Mouse (Mus musculus) embryonic fibroblast, embryonic 13.5 days (primary cell): Measurements from ENCODE around the gene Pwwp2a. TPM values are rescaled to one million over a fixed set of nuclear protein-coding genes. Genes with fewer than 3 reads are reported as not detected.
A peak's percentile ranks its signal among the peaks of the same experiment; 100 is the strongest.

Source experiments
- H3K27ac ChIP-seq: 2 replicates; pipeline ENCODE4 v1.5.1; 2012; ENCODE audit warnings: low read length, control low read depth, inconsistent platforms; ENCODE audit not compliant: insufficient read depth
- H3K4me1 ChIP-seq: 2 replicates; pipeline ENCODE4 v1.6.1; 2011; ENCODE audit warnings: low read length; ENCODE audit not compliant: control insufficient read depth, insufficient read depth
- H3K4me3 ChIP-seq: 2 replicates; pipeline ENCODE4 v1.5.1; 2011; ENCODE audit warnings: mild to moderate bottlenecking, control low read depth, low read length; ENCODE audit not compliant: insufficient read depth
- CTCF ChIP-seq: IDR thresholded peaks from 2 replicates; pipeline ENCODE4 v1.5.1; 2011; ENCODE audit warnings: mild to moderate bottlenecking, control low read depth, low read length, moderate library complexity, borderline replicate concordance; ENCODE audit not compliant: insufficient read depth
- POLR2A ChIP-seq: IDR thresholded peaks from 2 replicates; pipeline ENCODE4 v1.6.1; 2011; ENCODE audit warnings: low read depth, mild to moderate bottlenecking, control low read depth, low read length, moderate library complexity
- polyA plus RNA-seq: library from polyadenylated mRNA; stranded (reverse); fragments of >200 nt; gene quantifications from 2 replicates; pipeline ENCODE4 v1.2.4, GENCODE M21; 2011; ENCODE audit warnings: low read depth; ENCODE audit not compliant: missing spikeins, insufficient read length

Gene Pwwp2a
- 23.9 and 27.6 TPM in 2 replicates for polyA plus RNA-seq

DNA sequence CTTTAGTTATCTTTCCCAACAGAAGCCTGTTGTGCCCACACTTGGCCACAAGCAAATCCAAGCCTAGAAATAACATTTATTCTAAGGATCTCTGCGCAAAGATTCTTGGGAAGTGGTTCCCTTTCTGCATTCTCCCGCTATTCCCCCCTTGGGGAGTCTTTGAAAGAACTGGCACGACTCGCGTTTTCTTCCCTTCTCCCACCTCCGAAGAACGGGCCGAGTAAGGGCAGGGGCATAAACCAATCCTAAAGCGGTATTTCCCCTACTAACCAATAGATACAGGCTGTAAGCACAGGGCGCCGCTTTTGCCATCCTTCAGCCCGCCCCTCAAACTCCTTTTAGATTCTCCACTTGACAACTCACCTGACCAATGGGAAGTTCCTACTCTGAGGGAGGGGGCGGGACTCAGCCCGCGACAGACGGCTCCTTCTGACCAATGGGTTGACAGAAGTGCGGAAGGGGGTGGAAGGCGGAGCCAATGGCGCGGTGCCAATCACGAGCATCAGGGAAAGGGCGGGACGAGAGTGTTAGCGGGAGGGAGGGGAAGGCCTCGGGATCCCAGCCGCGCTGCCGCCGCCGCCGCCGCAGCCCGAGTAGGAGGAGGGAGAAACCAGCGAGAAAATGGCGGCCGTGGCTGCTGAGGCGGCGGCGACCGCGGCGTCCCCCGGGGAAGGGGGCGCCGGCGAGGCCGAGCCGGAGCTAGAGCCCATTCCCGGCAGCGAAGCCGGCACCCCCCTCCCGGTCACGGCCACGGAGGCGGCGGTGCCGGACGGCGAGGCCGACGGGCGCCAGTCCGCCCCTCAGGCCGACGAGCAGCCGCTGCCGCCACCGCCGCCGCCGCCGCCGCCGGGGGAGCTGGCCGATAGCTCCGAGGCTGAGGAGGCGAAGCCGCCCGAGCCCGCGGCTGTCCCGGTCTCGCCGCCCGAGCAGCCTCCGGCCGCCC lies at the start of gene Pwwp2a:
Gene Pwwp2a, plus strand, starts transcription at position 527 of the 943 bp plus-strand sequence.
- Histone ChIP-seq H3K4me3 (peak within 1 kb of the TSS; percentile 77), H3K27ac (peak within 1 kb of the TSS; percentile 21; the same call in 1 of the 2 replicates), H3K4me1 (0 out of 2 replicates have a peak, but pooled peaks cover 4% of the 10 kb centered on the region)
- TF ChIP-seq POLR2A, result peak; percentile 63; the same call in 1 of the 2 replicates
- no peak for TF ChIP-seq CTCF

DNA sequence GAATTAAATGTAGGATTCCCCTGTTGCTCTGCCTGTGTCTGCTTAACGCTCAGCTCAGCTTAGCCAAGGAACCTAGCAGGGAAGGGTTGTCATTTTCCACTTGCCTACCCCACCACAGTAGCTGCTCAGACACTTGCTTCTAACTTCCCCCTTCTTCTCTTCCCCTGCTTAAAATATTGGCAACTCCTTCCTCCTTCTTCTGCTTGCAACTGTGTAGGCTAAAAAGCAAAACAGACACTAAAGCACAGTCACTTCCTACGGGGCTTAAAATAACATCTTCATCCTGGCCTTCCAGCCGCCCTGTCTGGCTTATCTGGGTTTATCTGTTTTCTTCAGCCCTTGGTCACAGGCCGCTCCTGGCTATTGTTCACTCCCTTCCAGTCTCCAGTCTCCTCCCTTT lies 49.2 kb upstream of the Pwwp2a start:
- TF ChIP-seq CTCF, result no peak
- no peak for TF ChIP-seq POLR2A
- Histone ChIP-seq H3K4me3 (no peak overlapping the region), H3K4me1 (no peaks in the 10 kb centered on the region), H3K27ac (no peak overlapping the region)

DNA sequence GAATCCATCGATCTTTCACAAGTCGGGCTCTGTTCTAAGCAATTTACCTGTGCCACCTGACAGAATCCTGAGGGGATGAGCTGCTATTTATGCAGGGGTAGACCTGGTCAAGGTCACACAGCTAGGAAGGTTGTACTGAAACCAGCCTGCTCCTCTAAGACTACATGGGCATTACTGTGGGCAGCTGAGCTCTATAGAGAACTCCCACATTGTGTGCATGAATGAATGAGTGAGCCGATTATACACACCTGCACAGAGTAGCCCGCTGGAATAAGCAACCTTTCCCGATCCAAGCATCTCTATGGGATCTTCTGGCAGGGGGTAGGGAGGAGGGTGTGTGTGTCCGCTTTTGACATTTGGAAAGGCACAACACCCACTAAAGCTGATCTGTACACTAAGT lies 48.6 kb upstream of the Pwwp2a start:
- Histone ChIP-seq H3K4me3 (no peak overlapping the region), H3K27ac (no peak overlapping the region), H3K4me1 (no peaks in the 10 kb centered on the region)
- TF ChIP-seq CTCF, result no peak
- no peak for TF ChIP-seq POLR2A

DNA sequence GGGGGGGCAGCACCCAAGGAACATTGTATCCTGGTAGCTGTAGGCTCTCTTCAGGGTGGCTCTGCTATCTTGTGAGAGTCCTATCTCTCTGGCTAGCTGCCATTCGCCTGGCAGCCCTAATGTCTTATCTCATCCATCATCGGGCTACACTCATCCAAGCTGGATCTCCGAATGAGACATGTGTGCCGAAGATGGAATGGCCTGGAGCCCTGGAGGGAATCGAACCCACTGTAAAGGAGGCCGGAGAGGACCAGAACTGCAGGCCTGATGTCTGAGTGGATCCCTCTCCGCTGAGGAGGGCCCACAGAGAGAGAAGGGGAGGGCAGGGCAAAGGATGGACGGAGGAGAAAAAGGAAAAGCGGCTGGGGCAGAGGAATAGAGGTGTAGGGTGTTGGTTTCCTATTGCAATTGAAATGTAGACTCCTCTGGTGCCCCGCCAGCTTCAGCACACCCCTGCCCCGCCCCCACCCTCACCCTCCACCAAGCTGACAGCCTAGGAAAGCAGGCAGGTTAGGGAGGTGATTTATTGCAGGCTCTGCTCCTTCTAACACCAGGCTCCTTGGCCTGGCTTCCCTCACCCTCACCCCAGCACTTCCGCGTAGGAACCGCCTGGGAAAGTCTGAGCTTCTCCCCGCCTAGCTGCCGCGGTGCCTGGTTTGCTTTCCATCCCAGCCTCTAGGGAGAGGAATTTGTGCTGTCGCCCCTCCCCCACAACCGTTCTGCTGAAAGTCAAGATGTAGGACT lies 48.0 kb upstream of the Pwwp2a start:
- no peak for TF ChIP-seq CTCF
- peak; percentile 25; the same call in 1 of the 2 replicates for TF ChIP-seq POLR2A
- Histone ChIP-seq H3K27ac (no peak overlapping the region), H3K4me3 (no peak overlapping the region), H3K4me1 (no peaks in the 10 kb centered on the region)

DNA sequence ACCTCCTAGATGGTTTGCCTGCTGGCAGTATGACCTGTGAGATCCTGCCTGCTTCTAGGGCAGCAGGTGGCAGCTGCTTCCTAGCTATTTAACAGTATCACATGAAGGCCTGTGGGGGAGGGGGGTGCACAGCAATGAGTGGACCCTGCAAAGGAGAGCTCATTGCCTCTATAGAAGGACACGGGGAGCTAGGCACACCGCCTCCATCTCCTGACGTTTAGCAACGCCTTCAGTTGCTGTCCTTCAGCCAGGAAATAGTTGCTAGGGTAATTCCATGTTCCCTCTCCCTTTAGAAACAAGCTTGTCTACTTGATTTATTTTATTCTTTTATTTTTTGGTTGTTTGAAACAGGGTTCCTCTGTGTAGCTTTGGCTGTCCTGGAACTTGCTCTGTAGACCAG lies 45.0 kb upstream of the Pwwp2a start:
- Histone ChIP-seq H3K27ac (no peak overlapping the region), H3K4me1 (no peaks in the 10 kb centered on the region), H3K4me3 (no peak overlapping the region)
- TF ChIP-seq CTCF (no peak), POLR2A (no peak)

DNA sequence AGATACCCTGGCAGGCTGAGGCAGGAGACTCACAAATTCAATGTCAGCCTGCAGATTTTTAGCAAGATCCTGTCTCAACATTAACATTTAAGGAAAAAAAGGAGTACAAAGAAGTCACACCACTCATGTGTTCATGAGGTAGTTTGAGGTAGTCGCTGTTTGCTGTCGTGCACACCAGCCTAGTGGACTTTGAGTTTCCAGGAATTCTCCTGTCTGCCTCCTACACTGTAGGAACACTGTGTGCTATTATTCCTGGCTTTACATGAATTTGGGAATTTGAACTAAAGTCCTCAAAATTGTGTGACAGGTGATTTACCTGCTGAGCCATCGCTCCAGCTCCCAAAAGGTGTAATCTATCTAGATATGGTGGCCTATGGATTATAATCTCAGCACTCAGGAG lies 43.3 kb upstream of the Pwwp2a start:
- H3K4me1 ChIP-seq, result no peaks in the 10 kb centered on the region
- H3K4me3 ChIP-seq, result no peak overlapping the region
- no peak overlapping the region for H3K27ac ChIP-seq
- no peak for TF ChIP-seq POLR2A
- TF ChIP-seq CTCF, result no peak

DNA sequence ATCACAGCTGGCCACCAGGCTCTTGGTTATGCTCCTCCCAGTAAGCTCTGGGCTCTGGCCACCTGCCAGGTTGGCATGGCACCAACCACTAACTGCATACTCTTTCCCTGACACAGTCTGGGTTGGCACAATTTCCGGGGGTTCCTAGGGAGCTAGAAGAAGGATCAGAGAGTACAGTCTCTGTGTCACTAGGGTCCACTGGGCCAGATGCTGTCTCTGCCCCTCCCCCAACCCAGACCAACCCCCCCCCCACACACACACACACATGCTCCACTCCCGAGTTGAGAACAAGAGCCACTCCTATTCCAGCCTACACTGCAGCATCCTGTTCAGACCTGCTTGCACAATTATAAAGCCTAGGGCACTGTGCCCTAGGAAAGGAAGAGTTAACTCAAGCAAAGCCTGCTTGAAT lies 38.6 kb upstream of the Pwwp2a start:
- H3K27ac ChIP-seq, result no peak overlapping the region
- no peak for TF ChIP-seq POLR2A
- TF ChIP-seq CTCF, result no peak

DNA sequence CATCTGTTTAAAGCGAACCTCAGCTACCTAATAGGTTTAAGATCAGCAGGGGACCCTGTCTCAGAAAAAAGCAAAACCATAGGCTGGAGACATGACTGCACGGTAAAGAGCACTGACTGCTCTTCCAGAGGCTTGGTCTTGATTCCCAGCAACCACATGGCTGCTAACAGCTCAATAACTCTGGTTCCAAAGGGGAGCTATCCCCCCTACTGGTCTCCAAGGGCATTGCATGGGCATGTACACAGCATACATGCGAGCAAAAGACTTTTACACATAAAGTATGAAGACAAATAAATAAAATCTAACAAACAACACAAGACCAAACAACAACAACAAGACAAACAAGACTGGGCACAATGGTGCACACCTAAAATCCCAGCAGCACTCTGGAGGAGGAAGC lies 36.5 kb upstream of the Pwwp2a start:
- TF ChIP-seq CTCF (no peak), POLR2A (no peak)

More for the DNA sequence above, 38.6 kb upstream of the Pwwp2a start:
- Histone ChIP-seq H3K4me3 (no peak overlapping the region), H3K4me1 (no peaks in the 10 kb centered on the region)

DNA sequence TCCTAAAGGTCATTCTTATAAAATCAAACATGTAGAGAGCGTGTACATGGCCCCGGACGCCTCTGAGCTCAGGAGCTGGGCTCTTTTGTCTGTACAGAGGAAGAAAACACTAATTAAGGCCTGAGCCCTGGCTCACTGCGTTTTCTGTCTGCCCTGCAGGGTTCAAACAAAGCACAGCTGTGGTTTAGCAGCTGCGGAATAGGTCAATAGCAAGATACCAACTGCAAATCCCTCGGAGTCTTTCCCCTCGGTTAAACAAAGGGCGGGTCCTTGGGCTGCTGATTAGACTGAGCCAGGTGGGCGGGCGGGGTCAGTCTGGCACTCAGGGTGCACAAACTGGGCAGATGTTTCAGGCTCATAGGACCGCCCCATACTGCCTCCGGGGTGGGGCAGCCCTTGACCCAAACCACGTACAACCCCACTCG lies 28.7 kb upstream of the Pwwp2a start:
- Histone ChIP-seq H3K4me1 (no peaks in the 10 kb centered on the region), H3K27ac (no peak overlapping the region), H3K4me3 (no peak overlapping the region)
- TF ChIP-seq POLR2A (no peak), CTCF (no peak)

More for the DNA sequence above, 36.5 kb upstream of the Pwwp2a start:
- Histone ChIP-seq H3K4me1 (no peaks in the 10 kb centered on the region), H3K4me3 (no peak overlapping the region), H3K27ac (no peak overlapping the region)
